Mouse (Mus musculus) liver, adult 2 months (tissue): ENCODE measurements around the gene Arsj. TPM values are rescaled to one million over a fixed set of nuclear protein-coding genes. Genes with fewer than 3 reads are reported as not detected.

Experiments used
- DNase-seq: peaks from one replicate; pipeline ENCODE4 v3.0.0-alpha.2; 2011; ENCODE audit warnings: low read depth, low spot score; ENCODE audit errors: extremely low read depth
- H3K27ac ChIP-seq: fragments of 200-500 bp; replicated peaks from 2 replicates; pipeline ENCODE4 v1.5.1; 2012; ENCODE audit warnings: low read depth, mild to moderate bottlenecking, control low read depth, inconsistent platforms, low read length; ENCODE audit not compliant: insufficient read depth
- H3K27me3 ChIP-seq: fragments of 200-500 bp; 2 replicates; pipeline ENCODE4 v1.6.1; 2012; ENCODE audit warnings: mild to moderate bottlenecking, moderate library complexity, low read length, inconsistent platforms; ENCODE audit not compliant: control insufficient read depth, insufficient read depth
- H3K36me3 ChIP-seq: fragments of 200-500 bp; 2 replicates; pipeline ENCODE4 v1.6.1; 2012; ENCODE audit warnings: low read length, inconsistent platforms; ENCODE audit not compliant: control insufficient read depth, insufficient read depth
- H3K4me1 ChIP-seq: fragments of 200-500 bp; 2 replicates; pipeline ENCODE4 v1.6.1; 2011; ENCODE audit warnings: low read length; ENCODE audit not compliant: control insufficient read depth, insufficient read depth
- H3K4me3 ChIP-seq: fragments of 200-500 bp; 2 replicates; pipeline ENCODE4 v1.5.1; 2011; ENCODE audit warnings: low read depth, mild to moderate bottlenecking, control low read depth, low read length, moderate library complexity; ENCODE audit not compliant: insufficient read depth
- H3K79me2 ChIP-seq: fragments of 200-500 bp; 2 replicates; pipeline ENCODE4 v1.6.1; 2012; ENCODE audit warnings: inconsistent platforms, mild to moderate bottlenecking, low read length, moderate library complexity; ENCODE audit not compliant: control insufficient read depth, insufficient read depth
- H3K9ac ChIP-seq: fragments of 200-500 bp; 2 replicates; pipeline ENCODE4 v1.6.1; 2012; ENCODE audit warnings: low read depth, mild to moderate bottlenecking, control low read depth, inconsistent platforms, low read length
- CTCF ChIP-seq: fragments of 200-500 bp; IDR thresholded peaks from 2 replicates; pipeline ENCODE4 v1.5.1; 2011; ENCODE audit warnings: low read depth, low read length, control low read depth
- POLR2A ChIP-seq: fragments of 200-500 bp; IDR thresholded peaks from 2 replicates; pipeline ENCODE4 v1.6.1; 2011; ENCODE audit warnings: low read length, control low read depth; ENCODE audit not compliant: insufficient read depth; ENCODE audit errors: extremely low read depth
- WGBS: fragments of 180-500 bp; shearing (Covaris S2); methylation state at CpG from one replicate; pipeline ENCODE4 v1.1.7; 2018; 5-methylcytosine and 5-hydroxymethylcytosine counted together
- polyA plus RNA-seq: library from polyadenylated mRNA; depleted of rRNA; stranded (reverse); fragments of >200 nt; gene quantifications from 2 replicates; pipeline ENCODE4 v1.2.3, GENCODE M21; 2012
- total RNA-seq: library from RNA; depleted of rRNA; stranded (reverse); fragments of >200 nt; gene quantifications from 2 replicates; pipeline ENCODE4 v1.2.3, GENCODE M21; 2014

Arsj gene
- total and polyA plus RNA-seq, 2 experiments, result not detected

DNA sequence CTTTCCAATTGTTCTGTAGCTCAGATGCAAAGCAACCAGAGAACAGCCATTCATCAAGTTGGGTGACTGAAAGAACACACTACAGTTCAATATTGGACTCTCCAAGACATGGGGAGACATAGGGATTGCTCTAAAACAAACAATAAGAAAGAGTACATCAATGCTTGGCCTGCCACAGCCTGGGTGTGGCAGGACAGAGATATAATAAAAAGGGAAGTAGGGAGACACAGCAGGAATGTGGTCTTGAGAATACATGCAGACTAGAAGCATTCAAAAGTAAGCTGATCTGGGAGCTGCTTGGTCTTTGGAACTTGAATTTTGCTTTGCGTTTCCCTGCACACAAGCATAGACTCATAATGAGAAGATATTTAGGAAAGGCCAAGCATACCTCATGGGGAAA lies 18.7 kb upstream of the Arsj start:
- H3K4me3 ChIP-seq, result no peak overlapping the region
- no peak overlapping the region for H3K9ac ChIP-seq
- H3K27me3 ChIP-seq, result no peaks in the 10 kb centered on the region
- H3K79me2 ChIP-seq, result no peaks in the 10 kb centered on the region
- no peak for DNase-seq
- TF ChIP-seq POLR2A (no peak), CTCF (no peak)
- H3K4me1 ChIP-seq, result no peaks in the 10 kb centered on the region
- no peaks in the 10 kb centered on the region for H3K36me3 ChIP-seq
- no peak overlapping the region for H3K27ac ChIP-seq
- 90% methylated on average over 1 of the region's 1 CpGs for WGBS

DNA sequence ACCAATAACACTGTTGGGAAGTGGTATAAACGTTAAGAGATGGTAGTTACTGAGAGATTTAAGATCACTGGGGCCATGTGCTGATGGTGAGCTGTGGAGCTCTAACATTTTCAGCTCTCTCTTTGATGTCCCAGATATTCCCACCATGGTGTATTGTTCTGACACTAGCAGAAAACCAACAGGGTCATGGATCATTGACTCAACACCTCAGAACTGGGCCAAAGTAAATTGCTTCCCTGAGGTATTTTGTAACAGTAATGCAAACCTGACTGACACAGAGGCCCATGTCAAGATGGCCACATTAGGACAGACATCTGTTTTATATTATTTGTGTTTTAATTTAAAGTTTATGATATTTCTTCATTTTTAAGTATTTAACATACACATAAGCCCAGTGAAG lies 3.7 kb upstream of the Arsj start:
- H3K4me3 ChIP-seq, result no peak overlapping the region
- H3K4me1 ChIP-seq, result no peaks in the 10 kb centered on the region
- 40% methylated on average over 1 of the region's 1 CpGs for WGBS

DNA sequence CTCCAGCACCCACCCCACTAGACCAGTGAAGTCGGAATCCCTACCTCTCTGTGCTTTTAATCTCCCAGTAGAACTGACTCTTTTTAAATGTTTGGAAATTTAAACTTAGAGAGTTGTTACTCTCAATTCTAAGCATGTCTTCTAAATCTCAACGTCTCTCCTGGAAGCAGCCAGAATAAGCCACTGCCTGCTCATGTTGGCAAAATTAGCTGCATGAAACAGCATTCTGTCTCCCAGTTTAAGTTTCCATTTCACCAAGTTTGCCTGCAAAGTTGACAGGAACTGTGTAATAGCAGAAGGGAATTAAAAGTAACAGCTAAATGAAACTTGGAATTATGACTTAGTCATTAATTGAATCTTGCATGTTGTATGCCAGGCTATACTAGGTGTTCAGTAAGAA lies 1.1 kb upstream of the Arsj start:
- TF ChIP-seq POLR2A, result no peak
- no peak for TF ChIP-seq CTCF
- Histone ChIP-seq H3K4me1 (no peaks in the 10 kb centered on the region), H3K4me3 (no peak overlapping the region), H3K27ac (no peak overlapping the region), H3K79me2 (no peaks in the 10 kb centered on the region), H3K36me3 (no peaks in the 10 kb centered on the region), H3K27me3 (peaks cover 4% of the 10 kb centered on the region; the same call in 1 of the 2 replicates), H3K9ac (no peak overlapping the region)
- no peak for DNase-seq
- 78% methylated on average over 2 of the region's 2 CpGs for WGBS

More for the DNA sequence above, 3.7 kb upstream of the Arsj start:
- no peak overlapping the region for H3K27ac ChIP-seq
- no peak for DNase-seq
- no peak overlapping the region for H3K9ac ChIP-seq
- H3K27me3 ChIP-seq, result peaks cover 4% of the 10 kb centered on the region; the same call in 1 of the 2 replicates
- H3K36me3 ChIP-seq, result no peaks in the 10 kb centered on the region
- no peak for TF ChIP-seq POLR2A
- TF ChIP-seq CTCF, result no peak
- H3K79me2 ChIP-seq, result no peaks in the 10 kb centered on the region

DNA sequence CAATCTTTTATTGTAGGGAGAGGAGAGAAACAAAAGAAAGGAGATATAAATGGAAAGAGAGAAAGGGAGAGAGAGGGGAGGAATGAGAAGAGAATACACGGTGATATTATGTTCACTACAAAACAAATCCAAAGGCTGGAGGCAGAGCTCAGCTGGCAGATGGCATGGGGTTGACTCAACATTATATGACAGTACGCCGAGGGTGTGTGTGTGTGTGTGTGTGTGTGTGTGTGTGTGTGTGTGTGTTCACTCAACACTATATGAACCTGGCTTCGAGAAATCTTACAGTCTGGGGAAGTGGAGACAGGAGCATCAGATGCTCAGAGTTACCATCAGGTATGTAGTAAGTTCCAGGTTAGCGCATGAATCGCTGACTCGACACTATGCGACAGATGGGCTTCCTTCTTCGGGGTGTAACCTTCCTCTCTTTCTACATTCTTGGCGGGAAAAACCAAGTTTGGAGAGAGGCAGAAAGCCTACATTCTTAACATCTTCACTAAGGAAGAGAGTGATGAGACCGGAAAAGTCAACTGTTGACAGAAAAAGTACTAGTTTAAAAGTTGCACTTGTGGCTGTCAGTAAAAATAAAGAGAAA lies 456 bp upstream of the Arsj start:
- TF ChIP-seq CTCF (no peak), POLR2A (no peak)
- no peak overlapping the region for H3K9ac ChIP-seq
- H3K79me2 ChIP-seq, result no peaks in the 10 kb centered on the region
- DNase-seq, result no peak
- no peak overlapping the region for H3K27ac ChIP-seq
- H3K4me3 ChIP-seq, result no peak overlapping the region
- WGBS, result 80% methylated on average over 11 of the region's 11 CpGs
- H3K27me3 ChIP-seq, result peaks cover 4% of the 10 kb centered on the region; the same call in 1 of the 2 replicates
- H3K4me1 ChIP-seq, result no peaks in the 10 kb centered on the region
- no peaks in the 10 kb centered on the region for H3K36me3 ChIP-seq

DNA sequence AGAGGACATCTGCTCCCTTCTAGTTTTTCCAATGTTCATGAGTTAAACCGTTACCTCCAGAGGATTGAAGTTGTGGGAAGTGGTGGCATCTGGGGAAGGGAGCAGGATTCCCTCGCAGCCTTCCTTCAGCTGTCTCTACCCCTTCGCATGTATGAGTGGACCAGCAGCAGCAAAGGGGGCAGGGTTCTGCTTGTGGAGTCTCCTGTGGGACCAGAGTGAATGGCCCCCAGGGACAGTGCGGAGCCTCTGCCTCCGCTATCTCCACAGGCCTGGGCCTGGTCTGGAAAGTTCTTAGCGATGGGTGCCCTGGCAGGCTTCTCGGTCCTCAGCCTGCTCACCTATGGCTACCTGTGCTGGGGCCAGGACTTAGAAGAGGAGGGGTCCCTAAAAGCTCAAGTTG lies 1.1 kb downstream of the Arsj start:
- H3K79me2 ChIP-seq, result no peaks in the 10 kb centered on the region
- no peak overlapping the region for H3K27ac ChIP-seq
- H3K27me3 ChIP-seq, result peaks cover 4% of the 10 kb centered on the region
- no peak overlapping the region for H3K4me3 ChIP-seq
- 82% methylated on average over 7 of the region's 7 CpGs for WGBS
- no peaks in the 10 kb centered on the region for H3K4me1 ChIP-seq
- no peaks in the 10 kb centered on the region for H3K36me3 ChIP-seq
- DNase-seq, result no peak
- TF ChIP-seq CTCF (no peak), POLR2A (no peak)
- no peak overlapping the region for H3K9ac ChIP-seq

DNA sequence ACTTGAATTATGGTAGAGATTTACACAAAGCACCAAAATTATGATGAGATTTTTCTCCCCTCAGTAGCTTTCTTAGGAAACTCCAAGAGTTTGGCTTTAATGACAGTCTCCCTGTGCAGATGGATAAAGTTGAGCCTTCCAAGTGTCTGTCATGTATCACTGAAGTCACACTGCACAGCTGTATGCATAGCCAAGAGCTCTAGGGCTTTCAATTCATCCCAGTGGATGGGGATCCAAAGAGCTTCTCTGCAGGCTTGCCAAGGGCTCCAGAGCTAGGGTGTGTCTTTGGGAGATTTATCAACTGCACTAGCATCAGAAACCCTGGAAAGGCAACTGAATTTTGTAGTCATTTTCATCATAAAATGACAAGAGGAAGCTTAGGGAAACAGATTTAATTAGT lies 7.1 kb downstream of the Arsj start:
- H3K27ac ChIP-seq, result no peak overlapping the region
- H3K4me1 ChIP-seq, result no peaks in the 10 kb centered on the region
- H3K79me2 ChIP-seq, result no peaks in the 10 kb centered on the region
- TF ChIP-seq CTCF (no peak), POLR2A (no peak)
- no peaks in the 10 kb centered on the region for H3K36me3 ChIP-seq
- no peak overlapping the region for H3K9ac ChIP-seq
- no peaks in the 10 kb centered on the region; the same call in 1 of the 2 replicates for H3K27me3 ChIP-seq
- no peak for DNase-seq
- no peak overlapping the region for H3K4me3 ChIP-seq
